Mouse (Mus musculus): ENCODE measurements around the gene Gm26566. TPM values are rescaled to one million over a fixed set of nuclear protein-coding genes. Genes with fewer than 3 reads are reported as not detected.

The Gm26566 gene
- total RNA-seq (2014; rRNA removed; ENCODE audit: low replicate concordance) (0.69 and 0.81 TPM in 2 replicates), polyA plus RNA-seq (2015; fragmentation: Nextera tagmentation; extraction: Ambion mirVana) (0.52 and 0.66 TPM in 2 replicates)

DNA sequence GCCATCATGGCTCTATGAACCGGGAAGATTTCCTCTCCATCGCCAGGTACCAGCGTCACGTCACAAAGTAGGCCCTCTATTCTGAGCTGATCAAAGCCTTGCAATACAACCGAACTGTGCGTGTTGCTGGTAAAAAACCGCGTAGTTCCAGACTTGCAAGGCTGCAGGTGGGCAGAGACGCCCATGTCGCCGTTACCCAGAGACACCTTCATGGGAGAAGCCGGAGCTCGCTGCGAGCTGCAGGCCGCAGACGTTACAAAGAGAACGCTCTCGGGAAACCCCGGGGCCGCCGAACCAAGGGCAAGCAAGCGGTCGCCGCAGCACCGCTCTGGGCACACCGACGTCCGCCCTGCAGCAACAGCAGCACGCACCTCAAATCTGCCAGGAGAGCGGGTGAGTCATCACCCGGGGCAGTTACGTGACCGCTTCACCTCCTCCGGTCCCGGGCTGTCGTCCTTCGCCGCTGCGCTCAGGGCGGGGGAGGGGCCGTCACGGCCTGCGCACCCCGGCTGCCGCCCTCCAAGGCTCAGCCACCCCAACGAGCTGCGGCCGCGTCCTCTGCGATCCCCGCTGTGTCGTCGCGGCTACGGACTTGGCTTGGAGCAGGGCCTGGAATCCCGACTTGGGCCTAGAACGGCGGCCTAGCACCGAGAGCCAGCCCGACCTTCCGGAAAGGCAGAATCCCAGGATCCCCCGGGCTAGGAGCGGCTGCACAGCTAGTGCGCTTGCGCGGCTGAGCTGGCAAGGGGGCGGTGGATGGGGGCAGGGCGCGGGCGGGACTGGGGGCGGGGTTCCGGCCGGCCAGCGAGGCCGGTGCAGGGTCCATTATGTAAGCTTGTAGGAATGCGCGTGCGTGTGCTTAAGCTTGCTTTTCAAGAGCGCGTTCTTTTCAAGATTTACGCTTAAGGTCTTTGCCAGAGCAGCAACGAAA is at the start of gene Gm26566, which contains the start of gene Klhl9:
Gm26566 (plus strand) TSS at position 15 of the 931 bp plus-strand sequence.
Klhl9 (minus strand) TSS at position 675 of the 931 bp plus-strand sequence.
- Histone ChIP-seq H3K4me3 (ENCODE audit: low read depth, low read length) (peak within 1 kb of the TSS; percentile 85), H3K4me1 (ENCODE audit: control insufficient read depth, insufficient read depth) (peaks cover 9% of the 10 kb centered on the region), H3K27me3 (ENCODE audit: control insufficient read depth, insufficient read depth, low read length) (no peaks in the 10 kb centered on the region), H3K27ac (ENCODE audit: low read depth) (peak within 1 kb of the TSS; percentile 98), H3K9me3 (replicated peaks; ENCODE audit: control insufficient read depth, low read length) (no peaks in the 10 kb centered on the region), H3K9ac (replicated peaks; ENCODE audit: low read depth, low read length) (peak within 1 kb of the TSS; percentile 98), H3K4me2 (ENCODE audit: low read depth, low read length) (peak within 1 kb of the TSS; percentile 83), H3K36me3 (replicated peaks; ENCODE audit: control insufficient read depth, insufficient read depth, low read length) (peaks cover 8% of the 10 kb centered on the region)
- 0 out of 2 replicates have a peak, but pooled peaks have one; percentile 55 for TF ChIP-seq EP300 (IDR thresholded peaks at IDR 0.05; ENCODE audit: low read depth)
- no peak for TF ChIP-seq CTCF (IDR thresholded peaks at IDR 0.05; ENCODE audit: low read depth)
- under 1% methylated on average over 80 of the region's 82 CpGs for WGBS
- peak; percentile 98 for ATAC-seq (ENCODE audit: insufficient read depth, low read depth)
- peak; percentile 97 for DNase-seq (ENCODE audit: low spot score)

DNA sequence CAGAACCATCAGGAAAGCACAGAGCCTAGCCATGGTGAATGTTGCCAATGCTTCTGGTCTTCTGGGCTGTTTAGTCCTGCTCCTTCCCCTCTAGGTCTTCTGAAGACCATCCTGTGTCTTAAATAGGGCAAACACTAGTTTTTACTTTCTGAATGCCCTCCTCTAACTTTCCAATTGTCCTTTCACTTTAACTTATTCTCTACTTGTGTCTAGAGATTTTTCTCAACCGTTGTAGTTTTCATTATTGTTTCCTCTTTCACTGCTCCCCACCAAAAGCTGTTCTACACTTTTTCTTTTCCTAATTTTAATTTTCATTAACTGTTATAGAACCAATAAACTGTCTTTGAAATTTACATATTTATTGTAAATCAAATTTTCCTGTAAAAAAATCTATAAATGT is 44.8 kb upstream of the Gm26566 start, which contains the start of gene Ifna16:
Ifna16 (minus strand) TSS at position 101 of the 400 bp plus-strand sequence.
- TF ChIP-seq CTCF (IDR thresholded peaks at IDR 0.05; ENCODE audit: low read depth) = no peak
- TF ChIP-seq EP300 (IDR thresholded peaks at IDR 0.05; ENCODE audit: low read depth) = no peak
- H3K4me2 ChIP-seq (ENCODE audit: low read depth, low read length) = no peak within 1 kb of the TSS
- DNase-seq (ENCODE audit: low spot score) (no peak), ATAC-seq (ENCODE audit: insufficient read depth, low read depth) (no peak)
- no peaks in the 10 kb centered on the region for H3K4me1 ChIP-seq (ENCODE audit: control insufficient read depth, insufficient read depth)
- H3K9me3 ChIP-seq (replicated peaks; ENCODE audit: control insufficient read depth, low read length) = no peaks in the 10 kb centered on the region
- H3K27ac ChIP-seq (ENCODE audit: low read depth) = no peak within 1 kb of the TSS
- H3K36me3 ChIP-seq (replicated peaks; ENCODE audit: control insufficient read depth, insufficient read depth, low read length) = no peaks in the 10 kb centered on the region
- no peak within 1 kb of the TSS for H3K4me3 ChIP-seq (ENCODE audit: low read depth, low read length)
- H3K27me3 ChIP-seq (ENCODE audit: control insufficient read depth, insufficient read depth, low read length) = no peaks in the 10 kb centered on the region
- H3K9ac ChIP-seq (replicated peaks; ENCODE audit: low read depth, low read length) = no peak within 1 kb of the TSS
- WGBS = 78% methylated on average over 1 of the region's 1 CpGs

DNA sequence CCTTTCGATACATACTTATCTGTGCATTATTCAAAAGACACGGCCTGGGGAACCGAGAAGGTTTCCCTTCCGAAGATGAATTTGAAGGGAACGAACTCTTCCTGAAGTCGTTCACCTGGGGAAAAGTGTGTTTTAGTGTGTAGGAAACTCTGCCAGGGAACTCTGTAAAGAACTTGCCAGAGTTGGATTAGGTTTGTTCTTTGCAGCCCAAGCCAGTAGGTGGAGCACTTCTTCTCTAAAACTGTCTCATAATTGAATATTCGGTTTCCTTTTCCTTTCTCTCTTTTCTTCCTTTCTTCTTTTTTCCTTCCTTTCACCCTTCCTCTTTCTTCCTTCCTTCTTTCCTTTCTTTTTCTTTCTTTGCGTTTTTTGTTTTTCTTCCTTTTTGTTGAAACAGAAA is 41.2 kb upstream of the Gm26566 start:
- no peak overlapping the region for H3K4me3 ChIP-seq (ENCODE audit: low read depth, low read length)
- no peak overlapping the region for H3K9ac ChIP-seq (replicated peaks; ENCODE audit: low read depth, low read length)
- TF ChIP-seq EP300 (IDR thresholded peaks at IDR 0.05; ENCODE audit: low read depth) = no peak
- TF ChIP-seq CTCF (IDR thresholded peaks at IDR 0.05; ENCODE audit: low read depth) = peak; percentile 40
- no peaks in the 10 kb centered on the region for H3K4me1 ChIP-seq (ENCODE audit: control insufficient read depth, insufficient read depth)
- DNase-seq (ENCODE audit: low spot score) (peak; percentile 15), ATAC-seq (ENCODE audit: insufficient read depth, low read depth) (no peak)
- no peaks in the 10 kb centered on the region for H3K36me3 ChIP-seq (replicated peaks; ENCODE audit: control insufficient read depth, insufficient read depth, low read length)
- no peak overlapping the region for H3K4me2 ChIP-seq (ENCODE audit: low read depth, low read length)
- H3K27ac ChIP-seq (ENCODE audit: low read depth) = no peak overlapping the region
- WGBS = 32% methylated on average over 8 of the region's 8 CpGs
- H3K9me3 ChIP-seq (replicated peaks; ENCODE audit: control insufficient read depth, low read length) = no peaks in the 10 kb centered on the region
- no peaks in the 10 kb centered on the region for H3K27me3 ChIP-seq (ENCODE audit: control insufficient read depth, insufficient read depth, low read length)

DNA sequence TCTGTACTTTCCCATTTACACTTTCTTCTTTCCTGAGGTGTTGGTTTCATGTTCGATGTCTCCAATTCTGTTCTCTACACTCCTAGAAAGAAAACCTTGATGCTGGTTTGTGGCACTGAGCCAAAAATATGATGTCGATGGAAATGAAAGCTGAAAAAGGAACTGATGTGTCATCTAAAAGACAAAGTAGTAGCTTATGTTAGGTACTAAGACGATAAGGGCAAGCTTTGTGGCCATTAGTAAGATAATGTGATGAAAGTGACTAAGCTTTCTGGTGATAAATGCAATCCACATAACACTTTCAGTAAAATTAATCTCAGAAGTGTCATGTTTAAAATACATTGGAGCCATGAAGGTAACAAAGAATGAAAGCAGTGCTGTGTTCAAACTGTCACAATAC is 40.3 kb upstream of the Gm26566 start:
- Histone ChIP-seq H3K27ac (ENCODE audit: low read depth) (no peak overlapping the region), H3K4me3 (ENCODE audit: low read depth, low read length) (no peak overlapping the region), H3K4me2 (ENCODE audit: low read depth, low read length) (no peak overlapping the region), H3K36me3 (replicated peaks; ENCODE audit: control insufficient read depth, insufficient read depth, low read length) (no peaks in the 10 kb centered on the region), H3K9ac (replicated peaks; ENCODE audit: low read depth, low read length) (no peak overlapping the region), H3K4me1 (ENCODE audit: control insufficient read depth, insufficient read depth) (no peaks in the 10 kb centered on the region), H3K9me3 (replicated peaks; ENCODE audit: control insufficient read depth, low read length) (no peaks in the 10 kb centered on the region), H3K27me3 (ENCODE audit: control insufficient read depth, insufficient read depth, low read length) (no peaks in the 10 kb centered on the region)
- WGBS = 27% methylated on average over 3 of the region's 3 CpGs
- ATAC-seq (ENCODE audit: insufficient read depth, low read depth) = no peak
- DNase-seq (ENCODE audit: low spot score) = no peak
- TF ChIP-seq CTCF (IDR thresholded peaks at IDR 0.05; ENCODE audit: low read depth) (no peak), EP300 (IDR thresholded peaks at IDR 0.05; ENCODE audit: low read depth) (no peak)

DNA sequence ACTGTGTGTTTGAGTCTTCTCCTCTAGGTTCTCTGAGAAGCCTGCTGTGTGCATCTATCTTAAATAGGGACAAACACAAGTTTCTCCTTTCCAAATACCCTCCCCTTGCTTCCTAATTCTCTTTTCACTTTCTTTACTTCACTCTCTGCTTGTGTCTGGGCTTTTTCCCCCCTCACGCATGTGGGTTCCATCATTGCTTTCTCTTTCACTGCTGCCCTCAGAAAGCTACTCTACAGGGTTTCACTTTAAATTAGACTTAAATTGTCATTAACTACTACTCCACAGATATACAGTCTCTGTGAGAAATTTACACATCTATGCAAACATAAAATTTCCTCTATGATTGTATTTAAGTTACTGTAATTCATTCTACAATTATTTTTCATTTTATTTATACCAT is 37.8 kb upstream of the Gm26566 start, which contains the start of gene Ifna2:
Ifna2 (minus strand) TSS at position 101 of the 400 bp plus-strand sequence.
- DNase-seq (ENCODE audit: low spot score) (no peak), ATAC-seq (ENCODE audit: insufficient read depth, low read depth) (no peak)
- WGBS = 76% methylated on average over 1 of the region's 1 CpGs
- Histone ChIP-seq H3K4me1 (ENCODE audit: control insufficient read depth, insufficient read depth) (no peaks in the 10 kb centered on the region), H3K36me3 (replicated peaks; ENCODE audit: control insufficient read depth, insufficient read depth, low read length) (no peaks in the 10 kb centered on the region), H3K4me3 (ENCODE audit: low read depth, low read length) (no peak within 1 kb of the TSS), H3K9ac (replicated peaks; ENCODE audit: low read depth, low read length) (no peak within 1 kb of the TSS), H3K4me2 (ENCODE audit: low read depth, low read length) (no peak within 1 kb of the TSS), H3K27me3 (ENCODE audit: control insufficient read depth, insufficient read depth, low read length) (no peaks in the 10 kb centered on the region), H3K27ac (ENCODE audit: low read depth) (no peak within 1 kb of the TSS), H3K9me3 (replicated peaks; ENCODE audit: control insufficient read depth, low read length) (no peaks in the 10 kb centered on the region)
- no peak for TF ChIP-seq CTCF (IDR thresholded peaks at IDR 0.05; ENCODE audit: low read depth)
- TF ChIP-seq EP300 (IDR thresholded peaks at IDR 0.05; ENCODE audit: low read depth) = no peak

Measured in heart, postnatal 0 days (tissue).